Mouse (Mus musculus): ENCODE measurements around the gene Clpx. TPM values are rescaled to one million over a fixed set of nuclear protein-coding genes. Genes with fewer than 3 reads are reported as not detected.

The Clpx gene
- total and polyA plus RNA-seq, 3 experiments: 31.1 to 45.6 (median 34.5) TPM

- no peak overlapping the region for H3K4me3 ChIP-seq (replicated peaks in 1 of 3; ENCODE audit: low read depth in 2 of 3, low read length in 2 of 3, poor library complexity in 1 of 3)
- no peak overlapping the region for H3K27ac ChIP-seq (ENCODE audit: insufficient read depth, low read depth)
- H3K79me2 ChIP-seq (replicated peaks; ENCODE audit: control insufficient read depth, extremely low read depth, insufficient read depth, poor library complexity, severe bottlenecking): peaks cover 20% of the 10 kb centered on the region
- no peak for TF ChIP-seq UBTF (IDR thresholded peaks at IDR 0.05; ENCODE audit: low read depth, low read length)
- TF ChIP-seq JUN (IDR thresholded peaks at IDR 0.05; ENCODE audit: insufficient read depth, low read depth, low read length): no peak
- TF ChIP-seq IRF4 (IDR thresholded peaks at IDR 0.05; ENCODE audit: low read depth, low read length): no peak
- no peak for TF ChIP-seq SIN3A (IDR thresholded peaks at IDR 0.05; ENCODE audit: low read length)
- no peak for TF ChIP-seq RAD21 (IDR thresholded peaks at IDR 0.05; ENCODE audit: low read depth, low read length)
- no peak for TF ChIP-seq SMC3 (IDR thresholded peaks at IDR 0.05; ENCODE audit: low read depth, low read length)
- no peak for TF ChIP-seq GABPA (IDR thresholded peaks at IDR 0.05; ENCODE audit: insufficient replicate concordance, low read depth, low read length)
- no peak for TF ChIP-seq CHD2 (IDR thresholded peaks at IDR 0.05; ENCODE audit: low read length)
- TF ChIP-seq POLR2AphosphoS2 (IDR thresholded peaks at IDR 0.05; ENCODE audit: low read depth, low read length): no peak
- no peak for TF ChIP-seq KAT2A (IDR thresholded peaks at IDR 0.05; ENCODE audit: insufficient replicate concordance, low read length)
- TF ChIP-seq USF1 (IDR thresholded peaks at IDR 0.05; ENCODE audit: low read depth, low read length): no peak
- no peak for TF ChIP-seq TCF12 (IDR thresholded peaks at IDR 0.05; ENCODE audit: low read depth, low read length)
- TF ChIP-seq MAFK (IDR thresholded peaks at IDR 0.05; ENCODE audit: insufficient replicate concordance, low read length): no peak
- no peak for TF ChIP-seq E2F4 (IDR thresholded peaks at IDR 0.05; ENCODE audit: insufficient replicate concordance, low read depth, low read length)
- no peak for TF ChIP-seq ZKSCAN1 (IDR thresholded peaks at IDR 0.05; ENCODE audit: borderline replicate concordance, low read depth, low read length)
- TF ChIP-seq MXI1 (IDR thresholded peaks at IDR 0.05; ENCODE audit: low read depth, low read length): no peak
- dilution Hi-C loops (cut with MboI; ENCODE audit: extremely low pct_ligation_motif_present, extremely low pct_unique_long_range_greater_than_20kb, low sequenced_read_pairs): no loop called here
- no peaks in the 10 kb centered on the region for H3K27me3 ChIP-seq (replicated peaks)
- DNase-seq (ENCODE audit: extremely low read depth): no peak
- in situ Hi-C loops (cut with MboI; ENCODE audit: low pct_ligation_motif_present, low pct_unique_long_range_greater_than_20kb, low sequenced_read_pairs): no loop called here
- no peaks in the 10 kb centered on the region for H3K9me3 ChIP-seq (replicated peaks; ENCODE audit: low read length)
- peaks cover 0 to 7% of the 10 kb centered on the region in 2 experiments; a peak in 1 of 4 replicates for H3K4me1 ChIP-seq (ENCODE audit: control insufficient read depth in 1 of 2, insufficient read depth in 2 of 2)
- H3K9ac ChIP-seq (ENCODE audit: insufficient read depth, low read depth): no peak overlapping the region
- H3K4me2 ChIP-seq (ENCODE audit: insufficient read depth, low read depth, poor library complexity, severe bottlenecking): no peak overlapping the region
- H3K36me3 ChIP-seq (replicated peaks in 1 of 2; ENCODE audit: control insufficient read depth in 1 of 2, insufficient read depth in 1 of 2, low read length in 1 of 2): peaks cover 43 to 79% of the 10 kb centered on the region in 2 experiments
These were observed 62.5 kb downstream of the Clpx start for GRCm38 (mm10) chr9:65356561-65356960.

- no peak for DNase-seq (ENCODE audit: extremely low read depth)
- peaks cover 18% of the 10 kb centered on the region for H3K79me2 ChIP-seq (replicated peaks; ENCODE audit: control insufficient read depth, extremely low read depth, insufficient read depth, poor library complexity, severe bottlenecking)
- no peak overlapping the region for H3K4me2 ChIP-seq (ENCODE audit: insufficient read depth, low read depth, poor library complexity, severe bottlenecking)
- no peak for TF ChIP-seq ZKSCAN1 (IDR thresholded peaks at IDR 0.05; ENCODE audit: borderline replicate concordance, low read depth, low read length)
- TF ChIP-seq TBP (conservative IDR thresholded peaks at IDR 0.05; ENCODE audit: low read depth, low read length): no peak
- TF ChIP-seq MAX (IDR thresholded peaks at IDR 0.05; ENCODE audit: low read length): no peak
- TF ChIP-seq SMC3 (IDR thresholded peaks at IDR 0.05; ENCODE audit: low read depth, low read length): no peak
- TF ChIP-seq PAX5 (IDR thresholded peaks at IDR 0.05; ENCODE audit: low read length): no peak
- no peak for TF ChIP-seq NELFE (IDR thresholded peaks at IDR 0.05; ENCODE audit: low read depth, low read length)
- TF ChIP-seq BHLHE40 (IDR thresholded peaks at IDR 0.05; ENCODE audit: low read depth, low read length): no peak
- TF ChIP-seq JUND (conservative IDR thresholded peaks at IDR 0.05; ENCODE audit: low read depth, low read length): no peak
- no peak overlapping the region for H3K27ac ChIP-seq (ENCODE audit: insufficient read depth, low read depth)
- peaks cover 45 to 83% of the 10 kb centered on the region in 2 experiments for H3K36me3 ChIP-seq (replicated peaks in 1 of 2; ENCODE audit: control insufficient read depth in 1 of 2, insufficient read depth in 1 of 2, low read length in 1 of 2)
- no peak overlapping the region for H3K4me3 ChIP-seq (replicated peaks in 1 of 3; ENCODE audit: low read depth in 2 of 3, low read length in 2 of 3, poor library complexity in 1 of 3)
- in situ Hi-C loops (cut with MboI; ENCODE audit: low pct_ligation_motif_present, low pct_unique_long_range_greater_than_20kb, low sequenced_read_pairs) (no loop called here), dilution Hi-C loops (cut with MboI; ENCODE audit: extremely low pct_ligation_motif_present, extremely low pct_unique_long_range_greater_than_20kb, low sequenced_read_pairs) (no loop called here)
- H3K4me1 ChIP-seq (ENCODE audit: control insufficient read depth in 1 of 2, insufficient read depth in 2 of 2): peaks cover 0 to 7% of the 10 kb centered on the region in 2 experiments; a peak in 1 of 4 replicates
- no peaks in the 10 kb centered on the region for H3K9me3 ChIP-seq (replicated peaks; ENCODE audit: low read length)
- H3K27me3 ChIP-seq (replicated peaks): no peaks in the 10 kb centered on the region
- no peak overlapping the region for H3K9ac ChIP-seq (ENCODE audit: insufficient read depth, low read depth)
These were observed 62.9 kb downstream of the Clpx start for GRCm38 (mm10) chr9:65356971-65357370.

Data from CH12.LX (cell line).